Mouse (Mus musculus): ENCODE results near the gene Hrct1. TPM values are rescaled to one million over a fixed set of nuclear protein-coding genes. Genes with fewer than 3 reads are reported as not detected.
A peak's percentile ranks its signal among the peaks of the same experiment; 100 is the strongest.

The Hrct1 gene
- polyA plus RNA-seq, 1 experiment from 2014 or later = 0.58 TPM

DNA sequence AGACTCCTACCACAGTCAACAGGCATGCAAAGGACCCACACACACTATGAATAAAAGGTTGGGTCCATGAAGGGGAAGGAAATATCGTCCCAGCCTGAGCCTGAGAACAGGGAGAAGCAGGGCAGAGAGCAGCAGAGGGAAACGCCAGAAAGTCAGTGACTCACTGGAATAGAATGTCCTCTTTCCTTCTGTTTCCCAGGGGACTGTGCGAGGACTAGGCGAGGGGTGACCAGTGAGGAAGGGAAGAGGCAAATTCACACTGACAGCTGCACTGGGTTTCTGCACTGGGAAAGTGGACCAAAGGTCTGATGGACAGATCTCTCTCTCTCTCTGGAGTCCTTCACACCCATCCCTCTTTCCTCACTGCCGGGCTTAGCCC lies 1.6 kb downstream of the Hrct1 start:
- DNase-seq (peak; percentile 56), ATAC-seq (ENCODE audit: insufficient read depth) (peak; percentile 57; the same call in 1 of the 2 replicates)
- Histone ChIP-seq H3K9me3 (ENCODE audit: low read depth, low read length) (no peaks in the 10 kb centered on the region), H3K4me2 (no peak overlapping the region), H3K4me1 (ENCODE audit: insufficient read depth) (peaks cover 25% of the 10 kb centered on the region), H3K4me3 (ENCODE audit: low read depth, low read length) (no peak overlapping the region), H3K36me3 (ENCODE audit: insufficient read depth) (no peaks in the 10 kb centered on the region), H3K27me3 (ENCODE audit: insufficient read depth, low read length) (no peaks in the 10 kb centered on the region), H3K9ac (peak overlapping the region; percentile 13; the same call in 1 of the 2 replicates), H3K27ac (ENCODE audit: low read depth) (peak overlapping the region; percentile 54)
- WGBS = 21% methylated on average over 5 of the region's 5 CpGs
- no peak for TF ChIP-seq CTCF (IDR thresholded peaks at IDR 0.05; ENCODE audit: low read depth)

DNA sequence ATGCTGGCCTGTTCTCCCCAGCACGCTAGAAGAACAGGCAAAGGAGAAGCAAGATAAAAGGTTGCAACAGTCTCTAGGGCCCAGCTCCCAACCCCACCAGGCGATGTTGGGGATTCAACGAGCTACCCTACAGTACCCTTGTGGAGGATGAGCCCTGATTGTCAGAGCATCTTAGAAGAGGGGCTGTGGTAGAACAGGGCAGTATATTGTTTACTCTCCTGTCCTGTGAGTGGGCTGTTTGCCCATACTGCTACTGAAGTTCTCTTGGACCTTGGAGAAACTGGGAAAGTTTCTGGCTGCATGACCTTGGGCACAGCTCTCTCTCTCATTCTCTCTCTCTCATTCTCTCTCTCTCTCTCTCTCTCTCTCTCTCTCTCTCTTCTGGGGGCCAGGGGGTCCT lies 2.1 kb downstream of the Hrct1 start:
- Histone ChIP-seq H3K9me3 (ENCODE audit: low read depth, low read length) (no peaks in the 10 kb centered on the region), H3K4me2 (no peak overlapping the region), H3K27me3 (ENCODE audit: insufficient read depth, low read length) (no peaks in the 10 kb centered on the region), H3K4me3 (ENCODE audit: low read depth, low read length) (no peak overlapping the region), H3K4me1 (ENCODE audit: insufficient read depth) (peaks cover 25% of the 10 kb centered on the region), H3K36me3 (ENCODE audit: insufficient read depth) (no peaks in the 10 kb centered on the region), H3K9ac (no peak overlapping the region), H3K27ac (ENCODE audit: low read depth) (peak overlapping the region; percentile 54)
- ATAC-seq (ENCODE audit: insufficient read depth) (no peak), DNase-seq (no peak)
- WGBS = 59% methylated on average over 3 of the region's 3 CpGs
- no peak for TF ChIP-seq CTCF (IDR thresholded peaks at IDR 0.05; ENCODE audit: low read depth)

DNA sequence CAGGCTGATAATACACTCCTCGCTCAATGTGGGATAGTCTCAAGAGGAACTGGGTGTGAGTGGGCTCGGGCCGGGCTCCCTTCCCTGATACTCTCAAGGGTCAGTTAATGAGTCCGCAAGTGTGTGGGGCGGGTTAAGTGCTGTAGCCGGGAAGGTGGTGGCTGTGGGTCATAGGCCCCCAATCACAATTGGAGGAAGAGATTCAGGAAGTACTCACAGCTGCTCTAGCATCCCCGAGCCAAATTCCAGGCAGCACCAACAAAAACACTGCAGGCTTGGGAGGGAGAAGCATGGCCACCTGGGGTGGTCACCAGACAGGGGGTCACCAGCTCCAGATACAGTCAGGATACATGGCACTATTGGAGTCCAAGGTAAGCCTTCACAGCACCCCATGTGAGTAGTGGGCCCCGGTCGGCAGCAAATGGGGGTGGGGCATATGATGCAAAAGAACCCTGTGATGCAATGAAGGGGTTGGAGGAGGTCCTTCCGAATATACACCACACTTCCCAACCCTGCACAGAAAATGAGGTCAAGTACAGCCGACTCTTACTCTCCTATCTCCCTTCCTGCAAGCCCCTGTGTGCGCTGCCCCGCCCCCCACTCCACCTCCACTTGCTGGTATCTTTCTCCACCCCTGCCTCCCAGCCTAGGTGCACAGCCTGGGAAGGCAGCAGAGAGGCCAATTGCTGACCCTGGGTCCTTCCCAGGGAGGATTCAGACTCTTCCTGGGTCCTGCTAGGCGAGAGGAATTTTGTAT lies 3.0 kb downstream of the Hrct1 start, which contains the start of gene Spaar:
Gene Spaar (plus strand): TSS at position 241 of the 757 bp plus-strand sequence.
- no peaks in the 10 kb centered on the region for H3K27me3 ChIP-seq (ENCODE audit: insufficient read depth, low read length)
- DNase-seq (peak; percentile 13), ATAC-seq (ENCODE audit: insufficient read depth) (0 out of 2 replicates have a peak, but pooled peaks have one; percentile 9)
- H3K9ac ChIP-seq = no peak within 1 kb of the TSS
- H3K4me3 ChIP-seq (ENCODE audit: low read depth, low read length) = no peak within 1 kb of the TSS
- 43% methylated on average over 14 of the region's 14 CpGs for WGBS
- H3K27ac ChIP-seq (ENCODE audit: low read depth) = peak within 1 kb of the TSS; percentile 54
- H3K9me3 ChIP-seq (ENCODE audit: low read depth, low read length) = no peaks in the 10 kb centered on the region
- no peak for TF ChIP-seq CTCF (IDR thresholded peaks at IDR 0.05; ENCODE audit: low read depth)
- H3K4me1 ChIP-seq (ENCODE audit: insufficient read depth) = peaks cover 25% of the 10 kb centered on the region
- no peaks in the 10 kb centered on the region for H3K36me3 ChIP-seq (ENCODE audit: insufficient read depth)
- H3K4me2 ChIP-seq = 0 out of 2 replicates have a peak within 1 kb of the TSS, but pooled peaks have one; percentile 5

DNA sequence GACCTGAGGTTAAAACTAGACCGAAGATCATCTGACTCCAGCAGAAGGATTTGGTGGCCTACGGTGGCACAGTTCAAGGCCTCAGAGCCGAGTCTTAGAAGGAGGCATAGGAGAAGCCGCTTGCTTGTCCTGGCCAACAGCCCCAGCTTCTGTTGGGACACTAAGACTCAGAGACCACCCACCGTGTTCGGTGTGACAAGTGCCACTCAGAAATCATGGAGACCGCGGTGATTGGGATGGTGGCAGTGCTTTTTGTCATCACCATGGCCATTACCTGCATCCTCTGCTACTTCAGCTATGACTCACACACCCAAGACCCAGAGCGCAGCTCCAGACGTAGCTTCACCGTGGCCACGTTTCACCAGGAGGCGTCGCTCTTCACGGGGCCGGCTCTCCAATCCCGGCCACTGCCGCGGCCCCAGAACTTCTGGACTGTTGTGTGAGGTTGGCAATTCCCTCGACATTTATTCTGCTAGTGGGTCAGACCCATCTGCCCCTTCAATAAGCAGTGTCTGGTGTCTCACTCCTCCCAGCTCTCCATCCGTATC lies 3.8 kb downstream of the Hrct1 start:
- Histone ChIP-seq H3K36me3 (ENCODE audit: insufficient read depth) (no peaks in the 10 kb centered on the region), H3K4me2 (0 out of 2 replicates have a peak overlapping the region, but pooled peaks have one; percentile 5), H3K4me3 (ENCODE audit: low read depth, low read length) (no peak overlapping the region), H3K27me3 (ENCODE audit: insufficient read depth, low read length) (no peaks in the 10 kb centered on the region), H3K27ac (ENCODE audit: low read depth) (no peak overlapping the region), H3K9me3 (ENCODE audit: low read depth, low read length) (no peaks in the 10 kb centered on the region), H3K4me1 (ENCODE audit: insufficient read depth) (peaks cover 25% of the 10 kb centered on the region), H3K9ac (no peak overlapping the region)
- ATAC-seq (ENCODE audit: insufficient read depth) = no peak
- WGBS = 54% methylated on average over 21 of the region's 21 CpGs
- peak; percentile 44 for TF ChIP-seq CTCF (IDR thresholded peaks at IDR 0.05; ENCODE audit: low read depth)
- peak; percentile 24 for DNase-seq

DNA sequence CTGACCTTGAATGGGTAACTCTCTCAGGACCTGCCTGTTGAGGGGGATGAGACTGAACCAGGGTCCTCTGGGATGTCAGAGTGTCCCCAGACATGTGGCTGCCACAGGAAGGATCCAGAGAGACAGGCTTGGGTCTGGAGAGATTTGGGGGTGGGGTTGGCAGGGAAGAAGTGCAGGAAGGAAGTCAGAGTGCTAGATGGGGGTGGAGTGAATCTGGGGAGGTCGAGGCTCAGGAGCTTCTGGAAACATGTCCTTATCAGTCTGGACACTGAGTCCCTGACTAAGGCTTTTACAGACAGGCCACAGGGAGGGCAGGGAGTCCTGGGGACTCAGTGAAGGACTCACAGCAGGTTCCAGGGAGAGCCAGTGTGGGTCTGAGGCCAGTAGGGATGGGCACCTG lies 5.2 kb downstream of the Hrct1 start:
- no peak overlapping the region for H3K4me3 ChIP-seq (ENCODE audit: low read depth, low read length)
- no peak overlapping the region for H3K9ac ChIP-seq
- H3K4me2 ChIP-seq = no peak overlapping the region
- H3K27ac ChIP-seq (ENCODE audit: low read depth) = no peak overlapping the region
- ATAC-seq (ENCODE audit: insufficient read depth) (no peak), DNase-seq (no peak)
- H3K36me3 ChIP-seq (ENCODE audit: insufficient read depth) = no peaks in the 10 kb centered on the region
- H3K27me3 ChIP-seq (ENCODE audit: insufficient read depth, low read length) = no peaks in the 10 kb centered on the region
- H3K4me1 ChIP-seq (ENCODE audit: insufficient read depth) = peaks cover 25% of the 10 kb centered on the region
- no peak for TF ChIP-seq CTCF (IDR thresholded peaks at IDR 0.05; ENCODE audit: low read depth)
- 7% methylated on average over 1 of the region's 1 CpGs for WGBS
- H3K9me3 ChIP-seq (ENCODE audit: low read depth, low read length) = no peaks in the 10 kb centered on the region

DNA sequence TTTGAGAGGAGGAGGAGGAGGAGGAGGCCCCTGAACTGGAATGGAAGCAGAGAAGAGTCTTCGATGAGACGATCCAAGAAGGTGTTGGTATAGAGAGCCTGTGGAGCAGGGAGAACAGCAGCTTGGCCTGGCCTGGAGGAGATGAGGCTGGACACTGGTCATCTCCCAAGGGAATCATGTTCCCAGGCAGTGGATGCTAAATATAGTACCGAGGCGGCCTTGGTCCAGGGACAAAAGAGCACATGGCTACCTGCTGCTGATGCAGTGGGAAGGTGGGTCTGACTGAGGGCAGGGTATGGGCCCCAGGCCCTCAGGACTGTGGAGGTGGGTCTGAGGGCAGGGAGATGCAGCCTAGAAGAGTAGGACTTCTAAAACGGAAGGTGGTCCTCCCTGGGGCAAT lies 6.2 kb downstream of the Hrct1 start:
- DNase-seq (no peak), ATAC-seq (ENCODE audit: insufficient read depth) (no peak)
- WGBS = 79% methylated on average over 5 of the region's 5 CpGs
- Histone ChIP-seq H3K4me1 (ENCODE audit: insufficient read depth) (peaks cover 23% of the 10 kb centered on the region), H3K27ac (ENCODE audit: low read depth) (no peak overlapping the region), H3K4me3 (ENCODE audit: low read depth, low read length) (no peak overlapping the region), H3K9me3 (ENCODE audit: low read depth, low read length) (no peaks in the 10 kb centered on the region), H3K27me3 (ENCODE audit: insufficient read depth, low read length) (no peaks in the 10 kb centered on the region), H3K9ac (no peak overlapping the region), H3K4me2 (no peak overlapping the region), H3K36me3 (ENCODE audit: insufficient read depth) (no peaks in the 10 kb centered on the region)
- no peak for TF ChIP-seq CTCF (IDR thresholded peaks at IDR 0.05; ENCODE audit: low read depth)

DNA sequence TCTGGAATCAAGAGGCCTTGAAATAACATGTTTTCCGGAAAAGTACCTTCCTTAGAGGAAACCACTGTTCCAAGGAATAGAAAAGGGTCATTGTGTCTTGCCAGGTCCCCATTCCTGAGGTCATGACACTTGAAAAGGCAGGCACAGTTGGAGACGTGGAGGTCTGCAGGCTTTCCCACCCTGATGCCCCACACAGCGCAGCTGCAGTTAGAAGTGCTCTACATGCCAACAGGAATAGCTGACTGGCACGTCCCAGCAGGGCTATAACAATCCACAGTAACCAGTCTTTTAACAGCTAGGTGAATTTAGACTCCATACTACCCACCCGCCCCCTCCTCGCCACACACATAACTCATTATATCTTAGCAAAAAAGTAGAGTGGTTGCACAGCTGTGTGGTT lies 10.2 kb downstream of the Hrct1 start:
- TF ChIP-seq CTCF (IDR thresholded peaks at IDR 0.05; ENCODE audit: low read depth) = no peak
- no peaks in the 10 kb centered on the region for H3K9me3 ChIP-seq (ENCODE audit: low read depth, low read length)
- H3K4me3 ChIP-seq (ENCODE audit: low read depth, low read length) = no peak overlapping the region
- no peaks in the 10 kb centered on the region for H3K4me1 ChIP-seq (ENCODE audit: insufficient read depth)
- no peaks in the 10 kb centered on the region for H3K27me3 ChIP-seq (ENCODE audit: insufficient read depth, low read length)
- WGBS = 57% methylated on average over 6 of the region's 6 CpGs
- ATAC-seq (ENCODE audit: insufficient read depth) = no peak
- H3K4me2 ChIP-seq = no peak overlapping the region
- H3K36me3 ChIP-seq (ENCODE audit: insufficient read depth) = no peaks in the 10 kb centered on the region
- no peak overlapping the region for H3K27ac ChIP-seq (ENCODE audit: low read depth)
- H3K9ac ChIP-seq = no peak overlapping the region
- no peak for DNase-seq
